Mouse (Mus musculus) adrenal gland, adult (tissue): ENCODE data around the gene Trim41.

Experiments
- DNase-seq, 2 experiments: peaks; one replicate each; pipeline ENCODE4 v3.0.0; 2022 to 2023; ENCODE audit warnings: low spot score in 1 of 2; ENCODE audit not compliant: inconsistent age in 2 of 2

Gene Trim41

DNA sequence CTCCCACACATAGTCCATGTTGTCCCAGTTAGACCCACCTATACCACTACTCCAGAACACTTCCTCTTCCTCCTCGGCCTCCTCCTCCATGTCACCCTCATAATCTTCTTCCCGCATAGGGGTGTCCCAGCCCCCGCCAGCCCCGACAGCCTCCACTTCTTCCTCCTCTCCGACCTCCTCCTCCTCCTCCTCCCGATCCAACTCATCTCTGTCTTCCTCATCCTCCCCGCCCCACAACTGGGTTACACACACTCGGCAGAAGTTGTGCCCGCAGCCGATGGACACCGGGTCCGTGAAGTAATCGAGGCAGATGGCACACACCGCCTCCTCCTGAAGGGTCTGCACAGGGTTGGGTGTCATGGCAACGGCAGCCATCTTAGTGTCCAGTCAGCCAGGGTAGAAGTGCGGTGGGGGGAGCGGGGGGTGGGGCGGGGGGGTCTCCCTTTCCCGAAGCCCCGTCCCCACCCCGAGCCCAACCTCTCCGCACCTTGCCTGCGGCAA is 822 bp downstream of the Trim41 start:
- peak in 1 of 2 experiments; percentile 67 for DNase-seq

DNA sequence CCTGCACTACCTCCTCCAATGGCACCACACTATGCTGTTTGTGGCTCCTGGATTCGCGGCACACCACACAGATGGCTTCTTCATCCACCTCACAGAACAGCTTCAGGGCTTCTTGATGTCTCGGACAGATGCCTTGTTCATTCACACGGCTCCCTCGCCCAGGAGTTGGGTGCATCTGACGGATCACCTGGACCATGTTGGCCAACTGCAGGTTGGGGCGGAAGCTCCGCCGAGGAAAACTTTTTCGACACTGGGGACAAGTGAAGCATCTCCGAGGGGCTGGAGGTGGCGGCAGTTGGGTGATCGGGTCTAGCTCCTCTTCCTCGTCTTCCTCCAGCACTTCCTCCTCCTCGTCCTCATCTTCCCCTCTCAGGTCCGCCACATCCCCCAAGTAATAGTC is 1.3 kb downstream of the Trim41 start:
- DNase-seq: peak; percentile 51 to 69

DNA sequence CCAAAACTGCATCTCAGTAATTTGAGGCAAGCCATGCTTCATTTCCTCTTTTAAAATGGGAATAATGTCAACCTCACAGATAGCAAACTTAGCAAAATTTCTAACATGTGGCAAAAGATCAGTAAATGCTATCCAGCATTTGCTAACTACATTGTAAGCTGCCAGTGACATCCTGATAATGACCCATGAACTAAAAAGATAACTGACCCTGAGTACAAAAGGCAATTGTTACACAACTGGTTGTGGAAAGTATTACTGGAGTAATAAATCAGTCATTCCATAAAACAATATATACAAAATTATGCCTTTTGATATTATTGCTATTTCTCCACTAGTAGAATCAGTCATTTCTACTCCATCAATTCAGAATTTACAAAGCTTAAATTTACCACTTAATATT is 3.4 kb downstream of the Trim41 start:
- DNase-seq: no peak

DNA sequence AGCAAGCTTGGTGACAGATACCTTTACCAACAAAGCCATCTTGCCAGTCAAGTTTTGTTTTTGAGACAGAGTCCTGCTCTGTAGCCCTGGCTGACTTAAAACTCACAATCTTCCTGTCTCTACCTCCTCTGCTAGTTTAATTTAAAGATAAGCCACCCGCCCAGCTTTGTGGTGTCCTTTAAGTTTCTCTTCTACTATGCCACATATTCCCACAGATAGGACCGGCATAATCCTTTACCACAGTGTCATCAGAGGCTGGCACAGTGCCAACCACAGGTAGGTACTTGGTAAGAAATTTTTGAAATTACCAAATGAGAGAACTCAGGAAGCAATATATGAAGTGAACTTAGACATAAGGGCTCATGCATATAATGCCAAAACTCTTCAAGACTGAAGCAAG is 7.0 kb downstream of the Trim41 start:
- DNase-seq: no peak

DNA sequence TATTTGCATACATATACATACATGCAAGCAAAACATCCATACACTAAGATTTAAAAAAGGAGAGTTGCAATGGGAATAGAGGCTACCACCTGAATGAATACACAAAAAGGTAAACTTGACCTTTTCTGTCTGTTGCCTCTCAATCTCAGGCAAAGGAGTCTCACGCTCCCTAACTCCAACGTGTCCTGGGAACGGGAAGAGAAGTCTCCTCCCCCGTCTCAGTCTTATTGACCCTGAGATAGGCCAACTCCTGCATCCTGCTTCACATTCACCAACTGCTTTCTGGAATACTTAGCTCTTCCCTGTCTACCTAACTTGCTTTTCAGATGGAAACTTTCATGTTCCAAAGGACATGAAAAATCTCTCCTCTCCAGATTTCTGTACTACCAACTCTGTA is 7.7 kb downstream of the Trim41 start:
- DNase-seq: peak in 1 of 2 experiments; percentile 53

DNA sequence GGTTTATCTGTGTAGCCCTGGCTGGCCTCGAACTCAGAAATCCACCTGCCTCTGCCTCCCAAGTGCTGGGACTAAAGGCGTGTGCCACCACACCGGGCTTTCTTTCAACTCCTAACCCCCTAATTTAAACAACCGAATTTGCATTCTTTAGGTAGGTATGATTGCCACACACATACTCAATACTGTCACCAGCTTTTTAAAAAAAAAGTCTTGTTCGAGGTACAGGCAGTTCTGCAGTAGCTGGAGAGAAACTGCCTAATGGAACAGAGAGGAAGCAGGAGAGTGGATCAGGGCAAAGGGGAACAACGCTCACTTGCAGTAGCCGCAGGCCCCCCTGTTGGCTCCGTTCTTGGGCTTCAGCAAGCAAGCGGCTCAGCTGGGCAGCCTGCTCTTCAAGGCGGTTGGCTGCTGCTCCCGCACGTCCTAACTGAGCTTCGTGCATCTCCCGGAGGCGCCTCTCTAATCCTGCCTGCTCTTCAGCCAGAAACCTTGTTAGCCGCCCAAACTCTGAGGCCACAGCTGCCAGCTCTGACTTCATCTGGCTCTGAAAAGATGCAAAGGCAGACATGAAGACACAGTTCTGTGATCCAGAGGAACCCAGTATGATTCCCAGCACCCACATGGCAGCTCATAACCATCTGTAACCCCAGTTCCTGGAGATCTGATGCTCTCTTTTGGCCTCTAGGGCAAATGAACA is 8.3 kb downstream of the Trim41 start:
- DNase-seq: peak in 1 of 2 experiments; percentile 48

DNA sequence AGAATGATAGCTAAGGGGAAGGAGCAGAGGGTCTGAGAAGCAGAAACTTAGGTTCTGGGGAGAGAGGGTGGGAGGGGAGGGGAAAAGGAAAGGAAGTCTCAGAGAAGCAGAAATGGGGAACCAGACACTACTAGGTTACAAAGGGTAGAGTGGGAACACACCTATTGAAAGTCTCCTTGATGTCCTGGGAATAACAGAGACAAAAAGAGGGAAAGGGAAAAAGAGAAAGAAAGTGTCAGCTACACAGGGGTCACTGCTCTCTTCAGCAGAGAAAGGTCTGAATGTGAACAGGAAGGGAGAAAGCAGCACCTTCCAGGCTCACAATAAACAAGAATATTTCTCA is 8.9 kb downstream of the Trim41 start:
- DNase-seq: no peak

DNA sequence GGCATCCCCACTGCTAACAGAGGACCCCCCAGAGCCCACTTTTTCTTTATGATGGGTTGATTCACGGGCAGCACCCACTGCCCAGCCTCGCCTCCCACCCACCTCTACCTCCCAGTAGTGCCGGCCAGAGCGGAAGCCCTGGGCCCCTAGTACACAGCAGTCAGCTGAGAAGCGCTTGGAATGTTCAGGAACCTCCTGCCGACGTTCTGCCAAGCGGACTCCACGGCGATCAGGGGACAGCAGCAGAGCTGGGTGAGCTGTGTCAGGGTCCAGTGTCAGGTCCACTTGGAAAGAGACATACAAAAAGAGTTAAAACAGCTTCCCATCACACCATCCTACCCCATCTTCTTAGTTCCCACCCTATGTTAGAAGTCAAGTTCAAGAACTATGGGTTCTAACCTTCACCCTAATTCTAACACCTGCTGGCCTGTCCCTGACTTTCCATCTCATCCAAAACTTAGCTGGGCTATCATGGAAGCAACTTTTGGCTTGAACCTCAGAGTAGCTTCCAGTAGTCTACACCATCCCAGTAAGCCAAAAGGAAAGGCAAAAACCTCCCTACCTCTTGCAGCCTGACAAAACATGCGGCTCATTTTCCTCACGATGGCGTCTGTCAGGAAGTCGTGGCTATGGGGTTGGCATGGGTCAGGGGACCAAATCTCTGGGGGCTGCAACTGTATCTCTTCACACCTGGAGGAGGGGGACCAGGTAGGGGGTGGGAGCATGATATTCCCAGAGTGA is 9.4 kb downstream of the Trim41 start:
- DNase-seq: peak in 1 of 2 experiments; percentile 53

DNA sequence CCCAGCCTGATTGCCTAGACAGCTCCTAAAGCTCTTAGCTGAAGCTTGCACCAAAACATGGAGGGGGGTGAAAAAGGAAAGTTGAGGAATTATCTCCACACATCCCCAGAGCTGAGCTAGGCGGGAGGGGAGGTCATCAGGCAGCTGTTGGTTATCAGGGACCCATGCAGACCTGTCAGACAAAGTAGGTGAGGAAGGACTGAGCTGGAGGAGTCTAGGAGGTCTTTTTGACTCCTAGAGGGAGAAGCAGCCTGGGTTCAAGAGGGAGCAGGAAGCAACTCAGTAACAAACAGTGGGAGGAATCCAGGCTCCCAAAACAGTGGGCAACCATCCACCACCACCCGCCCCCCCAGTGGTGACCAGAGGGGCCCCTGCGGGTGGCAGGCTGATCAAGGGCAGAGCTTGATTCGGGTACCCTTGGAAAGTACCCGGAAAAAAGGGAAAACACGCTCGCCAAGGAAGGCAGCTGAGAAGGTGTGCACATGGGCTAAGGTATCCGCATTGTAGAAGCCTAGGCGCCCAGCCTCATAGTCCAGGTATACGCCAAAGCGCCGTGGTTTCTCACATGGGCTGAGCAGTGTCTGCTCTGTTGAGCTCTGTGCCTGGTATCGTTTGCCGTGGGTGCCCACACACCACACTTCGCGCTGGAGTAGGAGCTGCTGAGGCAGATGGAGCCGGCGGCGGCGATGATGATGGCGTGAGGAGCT is 10.1 kb downstream of the Trim41 start:
- peak in 1 of 2 experiments; percentile 57 for DNase-seq

DNA sequence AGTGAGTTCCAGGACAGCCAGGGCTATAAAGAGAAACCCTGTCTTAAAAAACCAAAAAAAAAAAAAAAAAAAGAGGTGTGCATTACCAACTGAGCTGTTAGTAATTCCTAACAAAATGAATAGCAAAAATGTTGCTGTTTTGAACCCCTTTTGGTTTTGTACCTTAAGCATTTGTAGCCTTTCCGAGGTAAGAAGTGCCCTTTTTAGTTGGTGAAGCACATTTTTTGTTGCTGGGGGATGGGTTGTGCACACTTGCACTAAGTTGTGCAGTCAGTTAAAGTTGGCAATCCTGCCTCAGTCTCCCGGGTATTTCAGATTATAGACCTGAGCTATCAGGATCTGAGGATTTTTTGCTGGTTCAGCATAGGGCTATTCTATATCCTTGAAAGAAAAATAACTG is 12.2 kb downstream of the Trim41 start:
- no peak for DNase-seq

DNA sequence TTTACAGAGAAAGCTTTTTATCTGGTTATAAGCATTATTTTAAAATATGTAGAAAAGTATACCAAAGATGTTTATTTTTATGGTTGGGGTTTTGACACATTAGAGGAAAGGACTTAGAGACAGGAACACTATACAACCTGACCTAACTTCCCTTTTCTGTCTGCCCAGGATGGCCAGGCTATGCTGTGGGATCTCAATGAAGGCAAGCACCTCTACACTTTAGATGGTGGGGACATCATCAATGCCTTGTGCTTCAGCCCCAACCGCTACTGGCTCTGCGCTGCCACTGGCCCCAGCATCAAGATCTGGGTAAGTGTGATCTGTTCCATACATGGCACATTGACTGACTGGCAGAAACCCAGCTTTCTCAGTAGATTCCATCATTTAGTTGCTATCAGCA is 13.2 kb downstream of the Trim41 start:
- DNase-seq: no peak

DNA sequence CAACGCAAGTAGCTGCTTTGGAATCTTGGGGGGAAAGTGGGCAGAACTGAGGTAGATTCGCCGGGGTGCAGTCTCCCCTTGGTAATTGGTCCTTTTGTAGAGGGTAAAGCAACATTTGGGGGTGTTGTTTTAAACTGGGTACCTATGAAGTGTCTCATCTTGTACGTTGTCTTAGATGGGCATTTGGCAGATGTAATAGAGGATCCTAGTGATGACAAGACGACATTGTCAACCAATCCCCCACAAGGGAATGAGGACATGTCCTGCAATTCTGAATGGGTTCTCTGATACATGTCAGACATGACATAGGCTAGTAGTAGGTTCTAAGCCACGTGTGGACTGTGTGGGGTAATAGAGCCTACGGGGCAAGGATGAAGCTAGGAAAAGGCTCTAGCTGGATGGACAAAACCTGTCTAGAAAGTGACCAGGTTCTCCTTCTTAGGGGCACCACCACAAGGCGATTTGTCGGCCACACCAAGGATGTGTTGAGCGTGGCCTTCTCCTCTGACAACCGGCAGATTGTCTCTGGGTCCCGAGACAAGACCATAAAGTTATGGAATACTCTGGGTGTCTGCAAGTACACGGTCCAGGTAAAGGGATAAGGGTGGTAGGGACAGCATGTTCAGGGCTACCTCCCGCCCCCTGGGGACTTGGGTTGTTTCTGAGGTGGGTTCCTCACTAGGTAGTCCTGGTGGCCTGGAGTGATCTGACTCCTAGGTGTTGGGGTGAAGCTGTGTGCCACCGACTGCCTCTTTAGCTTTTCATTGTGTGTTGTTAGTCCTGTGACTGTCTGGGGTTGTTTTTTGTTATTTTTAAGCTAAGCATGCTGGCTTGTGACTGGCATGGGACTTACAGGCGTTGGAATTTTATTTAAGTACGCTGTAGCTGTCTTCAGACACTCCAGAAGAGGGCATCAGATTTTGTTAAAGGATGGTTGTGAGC is 15.1 kb downstream of the Trim41 start:
- peak in 1 of 2 experiments; percentile 46 for DNase-seq

DNA sequence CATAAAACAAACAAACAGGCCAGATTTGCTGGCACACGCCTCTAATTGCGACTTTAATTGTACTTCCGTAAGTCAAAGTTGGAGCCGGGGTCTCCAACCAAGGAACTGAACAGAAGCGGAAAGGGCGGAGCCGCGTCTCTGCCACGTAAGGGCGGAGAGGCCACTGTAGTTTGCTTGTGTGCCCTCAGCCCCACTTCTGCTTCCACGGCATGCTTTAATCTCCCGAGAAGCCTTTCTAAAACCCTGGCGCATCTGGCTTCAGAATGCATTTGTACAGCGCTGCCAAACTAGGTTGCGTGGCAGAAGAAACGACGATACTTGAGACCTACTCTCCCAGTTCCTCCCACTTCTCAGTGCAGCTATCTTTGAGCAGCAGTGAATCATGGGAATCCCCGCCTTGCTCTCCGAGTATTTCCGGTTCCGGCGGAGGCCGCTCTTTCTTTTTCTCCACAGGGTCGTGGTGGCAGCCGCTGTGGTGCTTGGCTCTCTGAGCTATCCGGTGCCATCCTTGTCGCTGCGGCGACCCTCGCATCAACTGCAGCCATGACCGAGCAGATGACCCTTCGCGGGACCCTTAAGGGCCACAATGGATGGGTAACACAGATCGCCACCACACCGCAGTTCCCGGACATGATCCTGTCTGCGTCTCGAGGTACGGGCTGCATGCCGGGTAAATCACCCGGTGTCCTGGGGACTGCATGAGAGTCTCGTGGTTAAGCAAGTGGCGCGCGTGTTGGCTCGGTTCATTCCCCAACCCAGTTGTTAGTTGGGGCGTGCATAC is 17.0 kb downstream of the Trim41 start, which contains the start of gene Rack1:
Rack1 (plus strand) TSS at position 412 of the 781 bp plus-strand sequence.
- DNase-seq: peak; percentile 93 to 99

DNA sequence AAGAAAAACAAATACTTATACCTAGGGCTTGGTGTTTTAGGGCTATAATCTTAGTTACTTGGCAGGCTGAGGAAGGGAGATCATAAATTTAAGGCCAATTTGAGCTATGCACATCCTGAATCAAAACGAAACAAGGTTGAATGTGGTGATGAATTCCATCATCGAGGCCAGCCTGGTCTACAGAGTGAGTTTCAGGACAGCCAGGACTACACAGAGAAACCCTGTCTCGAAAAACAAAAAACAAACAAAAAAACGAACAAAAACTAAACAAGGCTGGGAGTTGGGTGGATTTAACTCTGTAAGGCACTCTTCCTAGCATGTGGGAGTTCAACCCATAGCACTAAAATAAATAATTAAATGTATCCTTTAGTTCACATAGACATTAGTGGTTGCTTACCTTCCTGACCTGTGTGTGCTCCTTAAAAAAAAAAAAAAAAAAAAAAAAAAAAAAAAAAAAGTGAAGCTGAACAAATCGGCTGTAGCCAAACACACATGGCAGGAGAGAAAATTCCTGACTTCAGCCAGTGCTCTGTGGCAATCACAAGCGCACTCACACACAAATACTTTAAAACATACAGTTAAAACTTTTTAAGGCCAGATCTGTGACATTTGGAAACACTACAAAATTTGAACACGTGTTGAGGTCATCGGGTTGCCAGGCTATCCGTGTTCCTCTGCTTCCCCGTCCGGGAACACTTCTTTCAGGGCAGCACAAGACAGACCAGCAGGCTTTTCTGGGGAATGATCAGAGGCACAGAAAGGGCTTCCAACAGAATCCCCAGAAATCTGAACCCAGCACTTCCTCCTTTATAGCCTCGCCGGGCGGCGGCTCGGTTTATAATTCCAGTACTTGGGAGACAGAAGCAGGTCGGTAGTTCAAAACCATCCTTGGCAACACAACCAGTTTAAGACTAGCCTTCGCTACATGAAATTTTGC is 17.9 kb downstream of the Trim41 start:
- DNase-seq: peak in 1 of 2 experiments; percentile 56

DNA sequence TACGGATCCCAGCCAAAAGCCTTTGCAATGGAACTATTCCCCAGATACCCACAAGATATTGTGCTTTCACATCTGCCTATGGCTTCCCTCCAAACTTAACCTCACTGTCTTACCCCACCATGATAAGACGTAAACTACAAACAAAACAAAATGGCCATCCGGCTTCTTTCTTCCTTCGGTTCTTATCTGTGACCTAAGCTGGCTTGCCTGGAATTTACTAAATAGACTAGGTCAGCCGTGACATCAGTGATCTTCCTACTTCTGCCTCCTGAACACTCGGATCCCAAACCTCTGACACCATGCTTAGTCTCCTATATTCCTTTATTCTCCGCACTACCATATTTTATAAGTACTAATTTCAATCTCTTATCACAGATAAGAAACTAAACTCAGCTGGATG is 18.8 kb downstream of the Trim41 start:
- DNase-seq: peak in 1 of 2 experiments; percentile 43

DNA sequence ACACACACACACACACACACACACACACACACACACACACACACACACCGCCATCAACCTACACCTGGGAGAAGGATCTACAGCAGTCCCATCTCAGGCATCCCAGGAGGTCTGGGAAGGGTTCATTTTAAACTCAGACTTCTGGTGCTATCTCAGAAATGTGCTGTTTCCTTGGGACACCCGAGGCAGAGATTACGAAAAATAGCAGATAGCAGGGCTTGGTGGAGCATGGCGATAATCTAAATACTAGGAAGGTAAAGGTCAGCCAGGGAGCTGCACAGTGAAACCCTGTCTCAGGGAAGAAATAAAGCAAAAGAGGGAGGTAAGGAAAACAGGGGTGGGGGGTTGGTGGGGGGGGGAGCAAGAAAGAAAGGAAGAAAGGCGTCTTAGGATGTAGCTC is 19.9 kb downstream of the Trim41 start:
- DNase-seq: no peak

DNA sequence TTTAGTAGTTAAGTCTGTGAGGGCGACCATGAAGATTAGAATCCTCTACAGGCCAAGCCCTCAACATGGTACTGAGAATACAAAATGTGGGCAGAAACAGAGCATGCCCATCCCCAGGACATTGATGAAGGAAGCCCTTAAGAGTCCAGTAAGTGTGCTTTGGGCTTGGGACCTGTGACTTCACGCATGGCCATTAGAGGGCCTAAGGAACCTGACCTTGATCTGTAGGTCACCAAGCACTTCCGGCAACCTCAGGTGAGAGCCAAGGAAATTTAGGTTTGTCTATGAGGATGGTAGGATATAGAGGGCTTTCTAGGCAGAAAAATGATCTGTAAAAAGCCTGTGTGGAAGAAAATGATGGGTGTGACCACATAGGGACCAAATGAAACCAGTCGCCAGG is 20.9 kb downstream of the Trim41 start:
- no peak for DNase-seq

DNA sequence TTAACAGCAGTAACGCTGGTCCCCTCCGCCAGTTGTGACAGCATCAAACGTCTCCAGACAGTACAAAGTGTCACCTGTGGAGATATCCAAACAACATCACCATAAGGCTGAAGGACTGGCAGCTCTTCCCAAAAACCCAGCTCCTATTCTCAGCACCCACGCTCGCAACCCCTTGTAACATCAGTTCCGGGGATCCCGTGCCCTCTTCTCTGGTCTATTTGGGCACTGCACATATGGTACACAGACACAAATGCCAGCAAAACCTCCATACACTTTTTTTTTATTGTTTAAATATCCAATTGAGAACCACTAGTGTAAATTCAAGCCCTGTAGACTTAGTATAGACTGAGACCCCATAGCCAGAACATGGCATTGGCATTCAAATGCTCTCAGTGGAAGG is 21.9 kb downstream of the Trim41 start:
- DNase-seq: peak in 1 of 2 experiments; percentile 41

DNA sequence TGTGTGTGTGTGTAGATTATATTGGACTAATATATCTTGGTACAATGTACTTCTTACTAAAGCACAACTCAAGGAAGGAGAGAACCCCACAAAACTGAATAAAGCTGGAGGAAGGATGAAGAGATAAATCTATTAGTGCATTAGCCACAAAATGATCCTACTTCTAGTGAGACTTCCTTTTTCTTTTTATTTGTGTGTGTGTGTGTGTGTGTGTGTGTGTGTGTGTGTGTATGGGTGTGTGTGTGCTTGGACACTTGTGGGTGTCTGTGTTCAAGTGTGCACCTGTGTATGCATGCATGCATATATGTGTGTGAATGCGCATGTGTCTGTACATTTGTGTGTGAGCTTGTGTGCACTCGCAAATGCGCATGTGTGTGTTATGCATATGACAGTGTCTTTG is 24.0 kb downstream of the Trim41 start:
- no peak for DNase-seq
